Mouse (Mus musculus): ENCODE results near the gene Cuedc2. TPM values are rescaled to one million over a fixed set of nuclear protein-coding genes. Genes with fewer than 3 reads are reported as not detected.

Gene Cuedc2
- total RNA-seq, 2 experiments from 2014 or later: 59.8 to 65.7 TPM

DNA sequence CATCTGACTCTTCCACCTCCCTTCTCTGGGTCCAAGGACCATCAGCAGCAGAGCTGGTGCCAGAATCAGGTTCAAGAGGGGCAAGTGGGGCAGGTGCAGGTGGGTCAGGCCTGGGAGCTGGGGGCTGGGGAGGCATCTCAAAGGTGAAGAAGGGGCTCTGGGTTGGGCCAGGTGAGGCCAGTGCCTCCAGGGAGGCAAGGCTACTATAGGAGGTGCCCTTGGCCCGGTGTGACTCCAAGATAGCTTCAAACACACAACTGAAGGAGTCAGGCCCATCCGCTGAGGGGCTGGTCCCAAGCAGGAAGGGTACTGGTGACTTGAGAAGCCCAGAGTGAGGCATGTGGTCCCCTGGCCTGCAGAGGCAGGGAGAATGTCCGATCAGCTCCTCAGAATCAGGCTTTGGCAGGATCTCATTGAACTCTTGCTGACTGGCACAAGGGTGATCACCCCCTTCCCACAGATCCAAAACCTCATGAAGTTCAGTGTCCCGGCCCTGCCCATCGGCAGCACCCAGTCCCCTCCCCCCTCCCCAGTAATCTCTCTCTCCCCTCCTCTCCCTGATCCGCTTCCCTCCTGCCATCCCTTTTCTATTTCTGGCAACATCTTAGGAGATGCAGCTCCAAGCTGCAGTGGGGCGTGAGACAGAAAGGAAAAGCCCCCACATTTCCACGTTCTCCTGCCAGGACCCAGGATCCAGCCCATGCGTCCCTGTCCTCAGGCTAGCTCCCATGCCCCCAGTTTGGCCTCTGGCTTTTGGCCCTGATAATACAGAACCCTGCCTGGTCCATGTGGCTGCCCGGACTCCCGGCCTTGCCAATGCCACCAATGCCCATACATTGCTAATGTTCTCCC lies 16.1 kb downstream of the Cuedc2 start:
- DNase-seq (ENCODE audit: low spot score): no peak

DNA sequence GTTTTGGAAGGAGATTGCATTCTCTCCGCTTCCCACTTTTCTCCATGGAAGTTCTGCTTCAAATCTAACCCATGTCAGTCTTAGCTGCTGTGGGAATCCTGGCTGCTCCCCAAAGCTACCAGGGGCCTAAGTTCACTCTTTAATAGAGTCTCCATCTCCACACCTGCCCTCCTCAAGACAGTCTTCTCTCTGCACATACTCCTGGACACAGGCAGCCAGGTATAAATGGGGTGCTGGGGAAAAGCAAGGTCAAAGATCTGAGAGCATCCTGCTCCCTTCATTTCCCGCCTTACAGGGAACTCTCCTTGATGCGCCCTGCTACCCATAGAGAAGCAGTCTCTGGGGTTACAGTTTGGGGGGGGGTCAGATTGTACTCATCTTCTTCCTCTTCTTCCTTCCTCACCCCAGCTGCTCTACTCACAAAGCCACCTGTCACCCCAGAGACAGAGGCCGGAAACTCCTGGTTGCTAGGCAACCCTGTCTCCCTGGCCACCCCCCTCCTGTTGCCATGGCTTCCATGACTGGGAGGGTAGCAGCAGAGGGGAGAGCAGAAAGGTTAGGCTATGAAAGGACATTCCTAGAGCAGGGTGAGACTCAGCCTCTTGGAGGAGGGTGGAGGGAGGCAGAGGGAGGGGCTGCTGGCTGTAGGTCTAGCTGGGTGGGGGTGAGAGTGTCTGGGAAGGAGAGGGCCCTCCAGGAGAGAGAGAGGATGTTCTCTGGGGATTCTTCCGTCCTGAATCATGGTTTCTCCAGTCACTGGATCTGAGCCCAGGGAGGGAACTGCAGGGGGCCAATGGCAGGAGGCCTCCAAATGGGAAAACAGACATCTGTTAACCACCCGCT lies 17.2 kb downstream of the Cuedc2 start:
- no peak for DNase-seq (ENCODE audit: low spot score)

DNA sequence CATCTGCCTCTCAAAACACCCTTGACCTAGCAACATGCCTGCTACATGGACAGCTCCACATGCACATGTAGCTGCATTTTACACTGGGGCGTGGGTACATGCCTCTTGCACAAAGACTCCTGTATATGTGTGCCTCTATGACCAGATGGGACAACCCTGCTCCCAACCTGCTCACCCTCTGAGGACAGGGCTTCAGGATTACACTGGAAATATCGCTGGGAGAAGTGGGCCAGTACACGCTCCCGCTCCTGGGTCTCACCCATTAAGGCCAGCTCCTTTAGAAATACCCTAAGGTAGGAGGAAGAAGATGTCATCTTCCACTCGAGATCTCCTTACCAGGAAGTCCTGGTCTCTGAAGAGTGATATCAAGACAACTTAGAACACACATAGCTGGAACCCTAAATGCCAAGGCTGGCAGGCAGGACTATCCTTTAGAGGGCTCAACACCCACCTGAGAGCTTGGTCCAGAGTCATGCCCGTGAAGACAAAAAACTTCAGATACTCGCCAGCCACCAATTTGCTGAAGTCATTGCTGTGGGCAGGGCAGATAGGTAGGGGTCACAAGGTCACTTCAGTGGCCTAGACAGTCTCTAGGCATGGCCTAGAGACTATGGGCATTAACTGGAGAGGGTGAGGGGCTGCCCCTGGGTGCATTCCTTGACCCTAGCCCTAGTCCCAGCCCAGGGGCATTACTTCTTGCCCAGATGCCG lies 18.3 kb downstream of the Cuedc2 start:
- DNase-seq (ENCODE audit: low spot score): no peak

DNA sequence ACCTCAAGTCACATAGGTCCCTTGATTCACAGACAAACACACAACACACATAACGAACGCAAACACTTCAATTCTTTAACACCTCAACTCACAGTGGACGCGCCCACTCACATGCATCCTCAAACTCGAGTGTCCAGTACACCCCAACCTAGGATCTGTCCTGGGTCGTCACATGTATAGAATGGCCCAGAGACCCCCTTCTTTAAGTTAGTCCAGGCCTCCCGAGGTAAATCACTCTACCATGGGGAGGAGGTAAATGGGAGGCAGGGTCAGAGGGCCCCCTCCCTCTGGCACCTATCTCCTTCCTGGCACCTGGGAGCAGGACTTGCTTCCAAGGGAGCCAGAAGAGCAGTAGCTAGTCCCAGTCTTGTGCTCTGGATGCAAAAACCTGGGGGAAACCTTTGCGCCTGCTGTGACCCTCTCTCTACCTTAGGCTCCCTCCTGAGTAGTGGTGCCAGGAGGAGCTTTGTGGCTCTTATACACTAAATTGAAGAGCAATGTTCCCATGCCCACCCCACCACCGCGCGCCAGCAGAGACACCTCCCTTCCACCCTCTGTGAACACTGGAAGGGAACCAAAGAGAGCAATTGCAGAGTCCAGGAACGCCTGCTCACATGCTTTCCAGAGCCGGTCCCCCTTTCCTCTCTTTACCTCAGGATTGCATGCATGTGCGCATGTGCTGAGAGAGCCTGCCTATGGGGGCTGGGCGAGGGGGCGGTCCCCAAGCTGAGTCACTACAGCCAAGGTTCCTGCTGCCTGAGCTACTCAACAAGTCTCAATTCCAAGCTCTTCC lies 19.7 kb downstream of the Cuedc2 start:
- DNase-seq (ENCODE audit: low spot score): no peak

DNA sequence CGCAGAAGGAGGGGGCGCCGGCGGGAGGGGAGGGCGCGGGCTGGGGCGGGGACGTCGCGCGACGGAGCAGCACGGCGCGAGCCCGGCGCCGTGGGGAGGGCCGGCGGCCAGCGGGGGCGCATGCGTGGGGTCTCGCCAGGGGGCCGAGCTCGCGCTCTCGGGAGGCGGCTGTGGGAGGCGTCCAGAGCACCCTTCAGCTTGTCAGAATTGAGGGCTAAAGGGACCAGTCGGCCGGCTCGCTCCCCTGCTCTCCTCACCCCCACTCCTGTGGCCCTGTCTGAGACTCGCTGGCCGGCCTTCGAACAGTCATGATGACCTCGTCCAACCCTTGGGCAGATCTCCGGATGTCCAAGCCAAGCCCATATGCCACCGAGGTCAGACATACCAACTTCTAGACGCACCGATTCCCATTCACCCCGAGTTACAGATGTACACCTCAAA lies 20.5 kb downstream of the Cuedc2 start:
- no peak for DNase-seq (ENCODE audit: low spot score)

DNA sequence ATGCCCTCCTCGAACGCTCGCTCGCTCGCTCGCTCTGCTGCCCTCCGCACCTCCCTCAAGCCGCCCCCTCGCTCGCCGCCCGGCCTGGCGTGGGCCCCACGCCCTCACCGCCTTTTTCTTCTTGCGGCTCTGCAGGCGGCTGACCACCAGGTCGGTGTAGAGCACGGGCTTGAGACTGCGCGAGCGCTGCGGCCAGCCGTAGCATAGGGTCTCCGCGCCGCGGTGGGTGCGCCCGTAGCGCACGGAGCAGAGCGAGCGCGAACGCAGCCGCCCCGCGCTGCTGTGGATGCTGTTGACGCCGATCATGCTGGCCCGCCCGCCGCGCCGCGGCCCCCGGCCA lies 21.0 kb downstream of the Cuedc2 start:
- DNase-seq (ENCODE audit: low spot score): no peak

DNA sequence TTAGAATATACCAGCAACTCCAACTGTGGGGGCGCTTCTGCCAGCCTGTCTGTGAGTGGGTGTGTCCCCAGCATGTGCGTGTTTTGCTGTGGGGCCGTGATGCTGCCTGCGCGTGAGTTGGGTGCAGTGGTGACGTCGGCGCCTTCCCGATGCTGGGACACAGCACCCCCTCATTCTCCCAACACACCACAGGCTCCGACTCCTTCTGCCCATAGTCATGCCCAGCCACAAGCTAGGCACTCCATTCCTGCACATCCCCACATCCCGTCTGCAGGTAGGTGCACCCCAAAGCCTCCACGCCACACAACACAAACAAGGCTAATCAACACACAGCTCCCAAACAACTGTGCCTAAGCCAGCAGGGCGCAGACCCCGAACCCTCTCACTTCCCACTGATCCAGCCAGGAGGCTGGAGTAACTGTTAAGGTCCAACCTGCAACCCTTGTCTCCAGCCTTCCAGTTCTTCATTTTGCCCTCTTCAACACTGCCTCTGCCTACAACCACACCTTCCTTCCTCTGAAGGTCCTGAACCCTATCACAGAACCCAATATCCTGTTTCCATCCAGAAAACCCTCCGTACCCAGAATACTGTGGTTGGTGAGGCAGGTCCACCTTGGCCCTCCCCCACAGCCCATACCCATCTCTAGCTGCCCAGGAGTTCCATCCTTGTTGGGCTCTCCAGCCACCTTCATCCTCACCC lies 21.5 kb downstream of the Cuedc2 start:
- DNase-seq (ENCODE audit: low spot score): no peak

DNA sequence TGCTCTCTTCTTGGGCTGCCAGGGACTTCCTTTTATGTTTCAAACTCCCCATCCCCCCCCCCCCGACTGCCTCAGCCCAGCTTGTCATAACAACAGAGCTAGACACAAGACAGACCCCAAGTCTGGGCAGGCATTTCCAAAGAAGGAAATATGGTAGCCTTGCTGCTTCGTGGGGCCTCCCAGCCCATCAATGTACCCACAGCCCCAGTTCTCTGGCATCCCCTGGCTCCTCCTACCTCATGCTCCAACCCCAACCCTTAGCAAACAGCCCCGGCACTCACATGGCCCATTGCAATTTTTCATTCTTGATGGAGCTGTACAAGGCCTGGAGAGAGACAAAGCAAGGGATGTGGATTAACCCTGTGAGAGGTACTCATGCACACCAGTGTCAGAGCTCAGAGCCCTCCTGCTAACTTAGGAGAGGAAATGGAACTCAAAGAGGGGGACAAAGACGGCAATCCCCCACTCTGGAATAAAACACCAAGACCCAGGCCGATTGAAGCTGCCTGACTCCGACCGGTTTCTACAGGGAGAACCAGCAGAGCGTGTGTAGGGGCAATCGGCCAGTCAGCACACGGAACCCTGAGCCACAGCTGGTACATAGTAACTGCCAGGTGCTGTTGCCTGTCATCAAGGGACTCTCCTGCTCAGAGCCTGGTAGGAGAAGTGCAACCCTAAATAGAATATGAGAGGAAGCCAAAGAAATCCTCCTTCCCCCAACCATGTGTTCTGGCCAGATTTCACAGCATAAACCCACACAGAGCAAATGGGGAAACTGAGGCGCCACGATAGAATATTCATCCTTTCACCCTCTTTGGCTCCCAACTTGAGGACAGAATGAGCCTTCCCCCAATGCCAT lies 22.5 kb downstream of the Cuedc2 start:
- DNase-seq (ENCODE audit: low spot score): no peak

DNA sequence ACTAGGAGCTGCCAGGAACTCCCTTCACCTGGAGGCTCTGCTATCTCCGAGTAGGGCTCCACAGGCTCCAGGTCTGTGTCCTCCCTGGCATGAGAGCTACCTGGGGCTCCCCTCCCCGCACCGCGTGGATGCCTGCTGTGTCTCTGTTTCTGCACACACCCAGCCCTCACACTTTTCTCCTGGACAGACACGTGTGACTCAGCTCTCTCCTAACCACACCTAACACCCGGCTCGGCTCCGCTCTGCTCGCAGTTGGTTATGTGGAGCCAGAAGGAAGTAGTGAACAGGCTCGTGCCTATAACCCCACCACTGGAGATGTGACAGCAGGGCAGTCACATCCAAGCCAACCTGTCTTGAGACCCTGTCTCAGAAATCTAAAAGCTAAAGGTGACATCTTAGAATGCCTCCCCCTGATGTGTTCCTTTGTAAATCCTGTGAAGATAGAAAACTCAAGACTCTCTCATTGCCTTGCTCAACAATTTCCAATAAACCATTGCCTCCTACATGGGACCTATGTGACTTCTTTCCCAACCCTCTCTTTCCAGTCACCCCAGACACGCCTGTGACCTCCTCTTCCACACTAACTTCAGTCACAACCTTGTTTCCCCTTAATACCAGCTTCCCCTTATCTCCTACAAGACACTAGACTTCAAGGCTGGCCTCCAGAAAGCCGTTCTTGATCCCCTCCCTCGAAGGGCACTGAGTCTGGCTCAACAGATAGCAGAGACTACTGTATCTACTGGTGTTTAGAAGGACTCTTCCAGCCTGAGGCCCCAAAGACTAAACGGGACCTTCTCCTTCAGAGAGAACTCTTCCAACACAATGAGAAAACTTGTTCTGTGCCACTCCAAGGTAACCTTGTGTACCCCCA lies 23.4 kb downstream of the Cuedc2 start:
- DNase-seq (ENCODE audit: low spot score): no peak

DNA sequence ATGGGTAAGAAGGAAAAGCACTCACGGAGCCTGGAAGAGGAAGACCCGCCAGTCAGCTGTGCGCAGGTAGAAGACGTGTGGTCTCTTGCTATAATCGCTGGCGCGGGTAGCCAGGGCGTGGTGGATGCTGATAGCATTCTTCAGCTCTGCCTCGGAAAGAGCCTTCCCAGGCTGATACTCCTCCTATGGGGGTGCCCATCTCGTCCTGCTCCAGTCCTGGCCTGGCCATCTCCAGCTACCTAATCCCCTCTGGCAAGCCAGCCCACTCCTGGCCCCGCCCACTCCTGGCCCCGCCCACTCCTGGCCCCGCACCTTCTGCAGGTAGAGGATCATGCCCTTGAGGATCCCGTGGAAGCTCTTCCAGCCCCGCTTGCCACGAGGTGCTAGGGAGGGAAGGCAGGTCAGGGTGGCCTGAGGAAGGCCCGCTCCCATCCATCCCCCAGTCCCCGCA lies 24.3 kb downstream of the Cuedc2 start:
- no peak for DNase-seq (ENCODE audit: low spot score)

DNA sequence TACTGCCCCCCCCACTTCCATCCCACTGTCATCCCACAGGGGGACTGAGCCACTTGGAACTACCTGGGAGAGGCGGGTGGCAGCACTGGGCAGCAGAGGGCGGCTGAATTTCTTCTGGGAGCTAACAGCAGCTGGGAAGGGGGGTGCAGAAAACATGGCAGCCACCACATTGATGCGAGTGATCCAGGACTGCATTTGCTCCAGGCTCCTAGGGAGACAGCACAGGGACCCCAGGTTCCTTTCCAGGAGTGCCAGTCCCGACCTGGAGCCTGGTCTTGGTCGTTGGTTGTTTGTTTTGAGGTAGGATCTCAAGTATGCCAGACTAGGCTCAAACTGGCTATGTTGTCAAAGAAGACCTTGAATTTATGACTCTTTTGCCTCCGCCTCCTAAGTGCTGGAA lies 24.9 kb downstream of the Cuedc2 start:
- no peak for DNase-seq (ENCODE audit: low spot score)

DNA sequence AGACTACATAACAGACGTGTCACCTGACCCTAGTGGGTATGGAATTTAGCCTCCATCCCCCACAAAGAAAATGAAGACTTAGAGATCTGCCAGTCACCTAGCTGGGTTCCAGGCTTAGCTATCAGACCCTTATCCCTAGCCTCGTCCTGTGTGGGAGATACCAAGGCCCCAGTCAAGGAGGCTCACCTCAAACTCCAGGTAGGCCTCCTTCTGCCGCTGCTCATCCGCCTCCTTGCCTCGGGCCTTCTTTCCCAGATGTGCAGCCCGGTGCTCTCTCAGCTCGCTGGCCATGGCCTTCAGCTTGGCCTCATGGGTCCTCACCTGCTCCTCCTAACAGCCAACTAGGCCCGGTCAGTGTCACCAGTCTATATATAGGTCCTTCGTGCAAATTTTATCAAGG lies 25.4 kb downstream of the Cuedc2 start:
- DNase-seq (ENCODE audit: low spot score): no peak

DNA sequence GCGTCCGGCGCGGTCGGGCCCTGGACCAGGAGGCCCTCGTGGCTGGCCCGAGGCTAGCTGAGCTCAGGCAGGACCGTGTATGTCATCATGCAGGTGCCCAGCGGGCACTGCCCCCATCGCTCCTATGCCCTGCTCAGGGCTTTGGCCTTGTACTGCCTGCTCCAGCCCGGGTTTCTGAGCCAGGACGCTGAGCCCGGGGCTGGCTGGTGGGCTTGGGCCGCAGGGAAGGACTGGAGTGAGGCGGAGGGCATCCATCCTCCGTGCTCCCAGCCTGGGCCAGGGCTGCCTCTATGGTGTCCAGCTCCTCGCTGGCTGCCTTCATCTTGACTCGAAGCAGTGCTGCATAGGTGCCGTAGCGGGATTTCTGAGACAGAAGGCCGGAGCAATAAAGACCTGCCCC lies 25.9 kb downstream of the Cuedc2 start:
- DNase-seq (ENCODE audit: low spot score): no peak

DNA sequence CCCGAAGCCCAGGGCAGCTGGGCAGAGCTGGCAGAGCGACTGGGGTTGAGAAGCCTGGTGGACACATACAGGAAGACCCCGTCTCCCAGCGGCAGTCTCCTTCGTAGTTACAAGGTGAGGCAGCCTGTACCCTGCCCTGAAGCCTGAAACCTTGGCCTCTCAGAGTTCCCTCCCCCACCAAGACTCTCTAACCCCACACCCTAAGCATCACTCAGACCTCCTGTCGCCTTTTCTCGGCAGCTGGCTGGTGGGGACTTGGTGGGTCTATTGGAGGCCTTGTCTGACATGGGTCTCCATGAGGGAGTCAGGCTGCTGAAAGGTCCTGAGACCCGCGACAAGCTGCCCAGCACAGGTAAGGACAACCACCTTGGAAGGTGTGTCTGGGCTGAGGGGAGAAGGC lies 27.2 kb downstream of the Cuedc2 start:
- DNase-seq (ENCODE audit: low spot score): no peak

DNA sequence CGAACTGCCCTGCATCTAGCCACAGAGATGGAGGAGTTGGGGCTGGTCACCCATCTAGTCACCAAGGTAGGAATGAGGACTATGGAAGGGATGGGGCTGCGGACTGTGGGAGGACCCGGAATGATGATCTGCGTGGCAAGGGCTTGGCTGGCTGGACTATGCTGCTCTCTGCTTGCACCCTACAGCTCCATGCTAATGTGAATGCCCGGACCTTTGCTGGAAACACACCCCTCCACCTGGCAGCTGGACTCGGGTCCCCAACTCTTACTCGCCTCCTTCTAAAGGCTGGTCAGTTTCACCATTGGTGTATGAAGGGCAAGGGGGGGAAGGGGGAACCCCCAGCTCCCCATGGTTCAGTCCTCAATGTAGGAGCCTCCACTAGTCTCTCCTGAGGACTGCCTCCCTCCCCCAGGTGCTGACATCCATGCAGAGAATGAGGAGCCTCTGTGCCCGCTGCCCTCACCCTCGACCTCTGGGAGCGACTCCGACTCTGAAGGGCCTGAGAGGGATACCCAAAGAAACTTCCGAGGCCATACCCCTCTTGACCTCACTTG lies 28.1 kb downstream of the Cuedc2 start:
- no peak for DNase-seq (ENCODE audit: low spot score)

DNA sequence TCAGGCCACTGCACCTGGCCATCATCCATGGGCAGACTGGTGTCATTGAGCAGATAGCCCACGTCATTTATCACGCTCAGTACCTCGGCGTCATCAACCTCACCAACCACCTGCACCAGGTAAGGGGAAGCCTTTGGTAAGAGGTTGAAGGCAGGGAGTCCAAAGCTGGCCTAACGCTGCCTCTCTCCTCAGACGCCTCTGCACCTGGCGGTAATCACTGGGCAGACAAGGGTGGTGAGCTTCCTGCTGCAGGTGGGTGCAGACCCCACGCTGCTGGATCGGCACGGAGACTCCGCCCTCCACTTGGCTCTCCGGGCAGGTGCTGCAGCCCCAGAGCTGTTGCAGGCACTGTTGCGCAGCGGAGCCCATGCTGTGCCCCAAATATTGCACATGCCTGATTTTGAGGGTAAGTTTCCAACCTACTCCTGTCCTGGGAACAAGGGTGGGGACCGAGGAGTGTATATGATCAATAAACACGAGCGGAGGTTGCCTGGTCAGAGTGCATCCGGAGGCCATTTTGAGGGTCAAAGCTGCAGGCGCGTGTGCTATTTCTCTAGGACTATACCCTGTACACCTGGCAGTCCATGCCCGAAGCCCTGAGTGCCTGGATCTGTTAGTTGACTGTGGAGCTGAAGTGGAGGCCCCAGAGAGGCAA lies 28.7 kb downstream of the Cuedc2 start:
- no peak for DNase-seq (ENCODE audit: low spot score)

DNA sequence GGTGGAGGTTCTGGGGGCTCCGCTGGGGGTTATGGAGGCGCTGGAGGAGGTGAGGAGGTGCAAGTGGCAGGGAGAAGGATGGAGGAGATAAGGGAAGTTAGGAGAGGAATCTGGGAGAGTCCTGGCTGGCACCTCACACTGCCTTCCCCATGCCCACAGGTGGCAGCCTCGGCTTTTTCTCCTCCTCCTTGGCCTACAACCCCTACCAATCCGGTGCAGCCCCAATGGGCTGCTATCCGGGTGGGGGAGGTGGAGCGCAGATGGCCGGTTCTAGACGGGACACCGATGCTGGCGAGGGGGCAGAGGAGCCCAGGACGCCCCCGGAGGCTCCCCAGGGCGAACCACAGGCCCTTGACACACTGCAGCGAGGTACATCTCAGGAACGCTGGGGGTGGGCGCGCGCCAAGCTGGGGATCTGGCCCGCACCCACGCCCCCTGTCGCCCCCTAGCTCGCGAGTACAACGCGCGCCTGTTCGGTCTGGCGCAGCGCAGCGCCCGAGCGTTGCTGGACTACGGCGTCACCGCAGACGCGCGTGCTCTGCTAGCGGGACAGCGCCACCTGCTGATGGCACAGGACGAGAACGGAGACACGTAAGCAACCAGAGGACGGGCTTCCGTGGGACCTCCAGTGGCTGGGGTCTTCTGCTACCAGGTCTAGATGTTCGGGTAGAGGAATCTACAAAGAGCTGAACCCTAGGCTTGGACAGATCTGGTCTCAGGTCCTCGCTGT lies 29.6 kb downstream of the Cuedc2 start:
- peak; percentile 83 for DNase-seq (ENCODE audit: low spot score)
